Mouse (Mus musculus) cerebellum, adult (tissue): ENCODE data around the gene Sumo1.
"Not testable (repeated sequence)": the region's sequence is repeated elsewhere in the genome, so short reads cannot be mapped to it uniquely, and the experiment has no call there.

Experiments used
- ATAC-seq: cut with Nextera tagmentation; 2 replicates; pipeline ENCODE4 v1.9.2; 2017; ENCODE audit warnings: mild to moderate bottlenecking, moderate library complexity, mixed read lengths; ENCODE audit not compliant: insufficient number of reproducible peaks, low FRiP score, low TSS enrichment

Sumo1 gene

DNA sequence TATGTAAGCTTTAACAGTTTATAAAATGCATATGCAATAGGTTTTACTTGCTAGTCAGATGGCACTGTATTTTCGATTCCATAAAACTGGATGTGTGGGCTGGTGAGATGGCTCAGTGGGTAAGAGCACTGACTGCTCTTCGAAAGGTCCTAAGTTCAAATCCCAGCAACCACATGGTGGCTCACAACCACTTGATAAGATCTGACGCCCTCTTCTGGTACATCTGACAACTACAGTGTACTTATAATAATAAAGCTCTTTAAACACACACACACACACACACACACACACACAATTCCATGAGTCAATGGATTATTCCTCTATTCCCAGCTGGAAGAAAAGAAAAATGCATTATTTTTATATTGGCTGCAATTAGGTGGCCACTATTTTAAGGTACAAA, 32.3 kb downstream of the Sumo1 start:
- ATAC-seq: no peak

- no peak for ATAC-seq
Observed at GRCm38 (mm10) chr1:59636349-59636748, 34.3 kb downstream of the Sumo1 start.

GRCm38 (mm10) chr1:59633056-59633455, 37.6 kb downstream of the Sumo1 start:
- ATAC-seq: no peak

- no peak for ATAC-seq
Observed at GRCm38 (mm10) chr1:59631986-59632659, 38.5 kb downstream of the Sumo1 start.

- not testable (repeated sequence) for ATAC-seq
Observed at GRCm38 (mm10) chr1:59630356-59630755, 40.3 kb downstream of the Sumo1 start.

DNA sequence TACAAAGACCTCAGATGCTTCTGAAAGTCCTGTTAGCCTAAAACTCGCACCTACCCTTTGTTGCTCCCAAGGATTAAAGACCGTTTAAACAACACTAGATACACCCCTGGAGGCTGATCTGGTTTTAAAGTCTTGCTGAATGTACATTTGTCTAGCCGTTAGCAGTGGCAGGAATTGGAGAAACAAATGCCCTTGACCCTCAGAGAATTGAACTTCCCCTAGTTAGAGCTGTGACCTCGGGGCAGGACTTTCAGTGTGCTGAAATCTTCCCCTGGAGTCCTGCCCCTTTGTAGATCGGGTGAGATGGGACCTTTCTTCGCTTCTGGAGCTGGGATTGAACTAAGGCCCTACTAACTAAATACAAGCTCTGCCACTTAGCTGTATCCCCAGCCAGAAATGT, 41.4 kb downstream of the Sumo1 start:
- ATAC-seq: no peak

DNA sequence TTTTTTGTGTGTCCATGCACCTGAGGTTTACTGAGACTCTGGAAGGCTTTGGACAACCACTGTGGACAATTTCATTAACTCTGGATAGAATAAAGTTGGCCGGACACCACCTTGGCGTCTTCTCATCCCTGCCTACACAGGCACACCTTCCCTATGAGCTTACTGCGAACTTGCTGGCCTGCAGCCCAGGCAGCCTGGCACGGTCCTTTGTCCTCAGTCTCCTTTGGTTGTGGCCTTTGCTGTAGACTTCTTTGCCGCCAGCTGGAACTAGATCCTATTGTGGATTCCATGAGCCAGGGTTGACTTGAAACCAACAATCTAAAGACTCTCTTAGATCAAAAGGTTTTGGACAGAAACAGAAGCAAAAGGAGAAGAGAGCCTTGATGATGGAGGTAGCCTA, 45.2 kb downstream of the Sumo1 start:
- ATAC-seq: peak; percentile 88

GRCm38 (mm10) chr1:59623325-59624017, 47.2 kb downstream of the Sumo1 start:
- peak; percentile 86 for ATAC-seq

DNA sequence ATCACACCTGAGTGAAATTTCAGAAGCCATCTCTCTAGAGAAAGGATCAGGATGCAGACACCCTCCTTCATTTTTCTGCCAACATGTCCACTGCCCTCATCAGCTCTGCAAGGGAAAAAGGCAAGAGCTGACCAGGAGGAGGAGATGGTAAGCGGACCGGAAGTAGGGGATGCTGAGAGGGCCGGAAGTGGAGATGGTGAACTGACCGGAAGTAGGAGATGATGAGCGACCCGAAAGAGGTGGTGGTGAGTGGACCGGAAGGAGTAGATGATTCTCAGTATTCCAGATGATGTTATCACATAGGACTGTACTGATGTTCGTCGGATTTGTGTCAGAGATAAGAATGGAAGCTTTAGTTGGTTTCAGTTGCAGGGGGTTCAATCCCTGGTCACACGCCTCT, 51.4 kb downstream of the Sumo1 start:
- no peak for ATAC-seq

- no peak for ATAC-seq
Observed at GRCm38 (mm10) chr1:59615021-59615420, 55.6 kb downstream of the Sumo1 start.

DNA sequence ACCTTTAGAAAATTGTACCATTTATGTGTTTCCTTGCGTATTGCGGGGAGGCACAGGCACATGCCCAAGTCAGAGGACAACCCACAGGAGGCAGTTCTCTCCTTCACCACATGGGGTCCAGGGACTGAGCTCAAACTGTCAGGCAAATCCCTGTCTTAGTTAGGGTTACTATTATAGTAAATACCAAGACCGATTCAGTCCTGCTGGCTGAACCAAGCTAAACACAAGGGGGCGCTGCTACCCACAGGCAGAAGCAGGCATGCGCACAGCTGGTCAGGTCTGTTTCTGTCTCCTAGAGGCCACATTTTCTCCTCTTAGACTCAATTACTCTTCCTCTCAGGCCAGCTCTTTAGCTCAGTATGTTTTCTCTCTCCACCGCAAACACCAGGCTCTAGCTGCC, 56.8 kb downstream of the Sumo1 start:
- no peak for ATAC-seq

DNA sequence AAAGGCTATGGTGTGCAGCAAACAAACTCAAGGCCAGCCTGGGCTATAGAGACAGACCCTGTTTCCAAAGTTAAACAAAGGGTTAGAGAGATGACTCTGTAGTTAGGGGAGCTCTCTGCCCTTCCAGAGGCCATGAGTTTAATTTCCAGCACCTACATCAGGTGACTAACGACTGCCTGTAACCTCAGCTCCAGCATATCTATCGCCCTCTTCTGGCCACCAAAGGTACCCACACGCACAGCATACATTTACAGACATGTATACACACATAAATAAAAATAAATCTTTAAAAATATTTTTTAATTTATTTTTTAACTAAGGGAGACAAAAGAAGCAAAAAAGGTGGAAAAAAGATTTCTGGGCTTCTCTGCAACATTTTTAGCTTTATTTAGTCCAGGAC, 59.7 kb downstream of the Sumo1 start:
- no peak for ATAC-seq

- ATAC-seq: no peak
Observed at GRCm38 (mm10) chr1:59609896-59610295, 60.7 kb downstream of the Sumo1 start.

- no peak for ATAC-seq
Observed at GRCm38 (mm10) chr1:59609458-59609857, 61.2 kb downstream of the Sumo1 start.

DNA sequence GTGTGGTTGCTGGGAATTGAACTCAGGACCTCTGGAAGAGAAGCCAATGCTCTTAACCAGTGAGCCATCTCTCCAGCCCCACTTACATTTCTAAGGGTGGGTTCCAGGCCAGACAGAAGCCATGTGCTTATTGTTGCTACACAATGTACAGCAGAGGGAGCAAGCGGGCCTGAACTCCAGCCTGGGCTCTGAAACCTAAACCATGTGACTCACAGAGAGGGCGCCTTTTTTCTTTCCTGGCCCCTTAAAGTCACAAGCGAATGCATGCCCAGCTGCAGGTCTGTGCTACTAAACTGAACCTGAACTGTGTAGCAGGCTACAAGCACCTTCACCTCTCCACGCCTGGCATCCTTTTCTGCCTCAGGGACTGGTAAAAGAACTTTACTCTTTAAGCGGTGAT, 61.7 kb downstream of the Sumo1 start:
- ATAC-seq: no peak

GRCm38 (mm10) chr1:59608125-59608762, 62.4 kb downstream of the Sumo1 start:
- no peak for ATAC-seq

GRCm38 (mm10) chr1:59607071-59607470, 63.6 kb downstream of the Sumo1 start:
- no peak for ATAC-seq

DNA sequence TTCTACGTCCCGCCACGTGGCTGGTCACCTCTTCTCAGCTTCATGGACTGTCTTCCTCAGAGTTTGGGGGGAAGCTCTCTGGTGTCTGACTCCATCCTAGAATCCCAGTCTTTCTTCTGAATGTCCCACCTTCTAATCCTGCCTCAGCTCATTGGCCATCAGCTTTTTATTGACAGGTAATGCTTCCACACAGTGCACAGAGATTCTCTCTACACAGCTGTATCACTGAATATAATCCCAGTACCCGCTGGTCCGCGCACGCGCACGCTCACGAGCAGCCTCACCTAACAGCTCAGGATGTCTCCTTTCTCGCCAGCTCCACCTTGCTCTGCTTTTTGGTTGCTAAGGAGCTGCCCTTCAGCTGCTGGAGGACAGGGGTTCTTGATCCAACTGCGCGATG, 64.2 kb downstream of the Sumo1 start:
- no peak for ATAC-seq

GRCm38 (mm10) chr1:59603893-59604292, 66.7 kb downstream of the Sumo1 start:
- no peak for ATAC-seq

- ATAC-seq: no peak
Observed at GRCm38 (mm10) chr1:59603417-59603712, 67.3 kb downstream of the Sumo1 start.

- ATAC-seq: peak; percentile 88
Observed at GRCm38 (mm10) chr1:59602531-59603416, 67.9 kb downstream of the Sumo1 start.
